Mouse (Mus musculus): Measurements from ENCODE around the gene Ankrd33b.

Ankrd33b gene

DNA sequence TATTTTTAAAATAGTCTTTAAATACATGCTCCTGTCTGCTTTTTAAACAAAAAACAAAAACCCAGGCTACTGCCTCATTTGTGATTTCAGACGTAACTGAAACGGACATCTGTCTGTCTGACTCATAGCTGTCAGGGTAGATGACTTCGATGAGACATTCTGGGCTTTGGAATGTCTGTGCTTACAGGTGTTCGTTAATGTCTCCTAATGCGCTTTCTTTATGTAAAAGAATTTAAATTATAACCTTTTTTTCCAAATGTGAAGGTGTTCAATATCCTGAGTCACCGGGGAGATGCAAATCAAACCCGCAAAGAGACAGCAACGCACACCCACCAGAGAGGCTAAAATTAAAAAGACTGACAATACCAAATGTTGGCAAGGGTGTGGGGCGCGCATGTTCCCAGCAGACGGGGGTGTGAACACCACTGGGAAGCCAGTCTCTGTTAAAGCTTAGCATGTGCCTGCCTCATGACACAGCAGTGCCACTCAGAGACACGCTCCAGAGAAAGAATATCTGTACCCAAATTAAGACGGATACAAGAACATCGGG lies 30.3 kb downstream of the Ankrd33b start:
- DNase-seq: no peak

DNA sequence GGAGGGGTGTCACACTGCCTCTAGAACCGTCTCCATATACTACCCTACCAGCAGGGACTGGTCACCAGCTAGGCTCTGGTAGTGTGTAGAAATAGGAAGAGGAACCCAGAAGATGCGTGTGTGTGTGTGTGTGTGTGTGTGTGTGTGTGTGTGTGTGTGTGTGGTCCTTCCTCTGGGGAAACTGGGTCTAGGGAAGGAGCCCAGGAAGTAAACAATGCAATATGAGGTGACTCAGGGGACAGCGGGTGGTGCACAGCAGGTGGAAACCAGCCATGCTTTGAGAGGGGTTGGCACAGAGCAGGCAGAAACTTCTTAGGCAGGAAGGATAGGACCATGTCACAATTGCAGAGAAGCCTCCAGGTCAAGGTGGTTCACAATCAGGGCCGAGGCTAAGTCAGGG lies 30.8 kb downstream of the Ankrd33b start:
- no peak for DNase-seq

DNA sequence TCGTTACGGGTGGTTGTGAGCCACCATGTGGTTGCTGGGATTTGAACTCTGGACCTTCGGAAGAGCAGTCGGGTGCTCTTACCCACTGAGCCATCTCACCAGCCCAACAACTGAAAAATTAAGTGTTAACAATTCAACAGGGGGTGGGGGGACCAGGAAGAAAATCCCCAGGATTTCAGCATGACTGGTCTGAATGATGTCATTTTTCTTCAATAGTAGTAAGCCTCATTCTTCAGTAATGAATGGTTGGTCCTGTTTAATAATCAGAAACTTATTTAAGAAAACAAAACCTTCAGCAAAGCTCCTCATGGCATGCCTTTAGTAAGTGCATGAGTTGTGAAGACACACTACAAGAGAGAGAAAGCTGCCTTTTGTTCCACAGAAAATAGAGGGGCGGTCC lies 32.7 kb downstream of the Ankrd33b start:
- no peak for DNase-seq

DNA sequence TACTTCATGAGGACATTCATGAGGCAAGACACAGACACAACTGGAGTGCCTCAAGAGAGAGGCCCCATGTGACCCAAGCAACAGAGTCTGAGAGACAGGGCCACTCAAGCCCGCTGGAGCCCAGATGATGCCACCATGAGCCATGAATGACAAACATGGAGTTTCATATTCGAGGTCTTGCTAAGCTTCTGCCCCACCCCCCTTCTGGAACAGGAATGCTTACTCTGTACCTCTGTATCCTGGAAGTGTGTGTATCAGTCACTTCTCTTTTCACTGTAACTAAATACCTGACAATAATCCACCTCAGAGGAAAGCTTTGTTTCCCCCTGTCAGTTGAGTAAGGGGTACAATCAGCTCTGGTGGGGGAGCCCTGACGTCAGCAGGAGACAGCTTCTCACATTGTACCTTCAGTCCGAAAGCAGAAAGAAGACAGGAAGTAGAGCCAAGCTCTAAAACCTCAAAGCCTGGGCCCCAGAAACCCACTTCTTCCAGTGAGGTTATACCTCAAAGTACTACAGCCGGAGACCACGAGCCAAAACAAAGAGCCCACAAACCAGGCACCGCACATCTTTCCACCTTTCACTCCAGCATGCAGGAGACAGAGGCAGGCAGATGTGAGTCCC lies 34.9 kb downstream of the Ankrd33b start:
- DNase-seq: no peak

DNA sequence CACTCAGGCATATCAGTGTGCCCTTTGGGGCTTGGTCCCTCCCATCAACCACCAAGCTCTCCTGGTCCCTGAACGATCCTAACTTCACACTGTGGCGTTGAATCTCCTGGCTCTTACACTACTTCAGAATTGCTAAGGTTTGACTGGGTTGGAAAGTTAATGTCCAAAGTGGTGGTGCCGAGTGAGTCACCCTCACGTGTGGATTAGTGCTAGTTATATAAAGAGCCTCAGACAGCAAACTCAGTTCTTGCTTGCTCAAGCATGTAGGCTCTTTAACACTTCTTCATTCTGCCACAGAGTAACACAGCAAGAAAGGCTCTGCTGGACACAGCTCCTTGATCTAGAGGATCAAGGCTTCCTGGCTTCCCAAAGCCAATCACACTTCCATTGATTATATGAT lies 35.8 kb downstream of the Ankrd33b start:
- peak; percentile 55 for DNase-seq

DNA sequence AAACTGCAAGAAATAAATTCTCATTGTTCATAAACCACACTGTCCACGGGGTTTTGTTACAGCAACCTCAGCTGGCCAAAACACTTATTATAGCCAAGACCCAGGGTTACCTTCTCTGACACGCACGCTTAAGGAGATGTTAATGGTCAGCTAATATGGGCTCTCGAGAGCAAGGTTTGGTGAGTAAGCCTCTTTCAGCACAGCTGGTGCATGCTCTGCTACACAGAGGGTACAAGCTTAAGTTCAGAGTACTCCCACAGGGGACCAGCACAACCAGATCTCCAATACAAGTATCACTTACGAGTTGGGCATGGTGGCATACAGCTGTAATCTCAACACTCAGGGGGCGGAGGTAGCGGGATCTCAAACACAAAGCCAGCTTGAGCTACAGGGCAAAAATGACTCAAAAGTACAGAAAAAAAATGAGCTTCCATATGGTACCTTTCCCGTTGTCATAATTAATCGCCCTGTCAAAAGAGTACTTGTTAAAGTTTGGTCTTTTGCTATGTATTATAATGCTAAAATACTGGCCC lies 39.4 kb downstream of the Ankrd33b start:
- no peak for DNase-seq

DNA sequence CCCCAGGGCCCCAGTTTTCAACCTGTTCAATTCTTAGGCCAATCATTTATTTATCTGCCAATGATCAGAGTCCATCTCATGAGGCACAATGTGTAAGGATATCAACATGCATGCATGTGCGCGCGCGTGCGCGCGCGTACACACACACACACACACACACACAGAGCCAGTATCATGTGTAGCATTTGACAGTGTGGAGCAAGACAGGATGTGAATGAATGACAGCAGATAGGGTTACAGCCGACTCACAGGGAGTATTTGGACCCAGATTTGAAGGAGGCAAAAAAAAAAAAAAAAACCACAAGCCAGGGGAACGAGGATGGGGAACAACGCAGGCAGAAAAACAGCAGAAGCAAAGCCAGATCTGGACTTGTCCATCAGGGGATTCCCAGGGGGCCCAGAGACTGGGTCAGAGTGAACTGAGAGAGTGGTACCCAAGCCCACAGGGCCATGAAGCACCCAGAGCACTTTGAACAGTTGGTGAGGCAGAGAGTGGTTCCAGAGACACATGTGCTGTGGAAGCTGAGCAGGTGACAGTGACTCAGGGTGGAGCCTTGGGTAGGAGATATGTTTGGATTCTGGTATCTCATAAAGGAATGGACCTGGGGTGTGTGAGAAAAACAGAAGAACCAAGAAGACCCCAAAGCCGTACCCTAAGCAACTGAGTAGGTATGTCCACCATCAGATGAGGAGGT lies 41.7 kb downstream of the Ankrd33b start:
- no peak for DNase-seq

DNA sequence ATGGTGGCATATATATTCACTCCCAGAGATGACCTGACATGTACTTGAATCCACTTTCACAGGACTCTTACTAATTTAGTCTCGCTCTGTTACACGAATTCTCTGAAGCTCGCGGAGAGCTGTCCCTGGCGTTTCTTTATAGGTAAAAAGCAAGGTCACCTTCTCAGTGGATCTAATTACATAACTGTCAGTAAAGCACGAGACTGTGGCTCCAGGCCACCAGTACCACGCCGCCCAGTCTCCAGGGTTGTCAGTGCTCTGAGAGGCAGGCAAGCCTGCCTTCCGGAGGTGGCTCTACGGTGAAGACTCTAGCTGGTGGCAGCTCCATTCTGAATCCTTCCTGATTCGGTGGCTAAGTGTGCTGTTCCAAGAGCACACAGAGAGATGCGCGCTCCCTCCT lies 43.0 kb downstream of the Ankrd33b start:
- peak; percentile 56 for DNase-seq

DNA sequence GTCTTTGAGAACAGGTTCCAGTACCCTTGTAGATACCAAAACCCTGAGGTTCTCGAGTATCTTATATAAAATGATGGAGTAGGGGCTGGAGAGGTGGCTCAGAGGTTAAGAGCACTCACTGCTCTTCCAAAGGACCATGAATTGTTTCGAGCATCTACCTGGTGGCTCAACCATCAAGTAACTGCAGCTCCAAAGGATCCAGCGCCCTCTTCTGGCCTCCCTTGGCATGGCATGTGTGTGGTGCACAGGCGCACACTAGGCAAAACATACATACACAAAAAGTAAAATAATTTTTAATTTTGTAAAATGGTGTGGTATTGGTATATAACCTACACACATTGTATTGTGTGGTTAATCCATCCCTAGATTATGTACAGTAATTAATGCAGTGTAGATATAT lies 43.8 kb downstream of the Ankrd33b start:
- DNase-seq: no peak

DNA sequence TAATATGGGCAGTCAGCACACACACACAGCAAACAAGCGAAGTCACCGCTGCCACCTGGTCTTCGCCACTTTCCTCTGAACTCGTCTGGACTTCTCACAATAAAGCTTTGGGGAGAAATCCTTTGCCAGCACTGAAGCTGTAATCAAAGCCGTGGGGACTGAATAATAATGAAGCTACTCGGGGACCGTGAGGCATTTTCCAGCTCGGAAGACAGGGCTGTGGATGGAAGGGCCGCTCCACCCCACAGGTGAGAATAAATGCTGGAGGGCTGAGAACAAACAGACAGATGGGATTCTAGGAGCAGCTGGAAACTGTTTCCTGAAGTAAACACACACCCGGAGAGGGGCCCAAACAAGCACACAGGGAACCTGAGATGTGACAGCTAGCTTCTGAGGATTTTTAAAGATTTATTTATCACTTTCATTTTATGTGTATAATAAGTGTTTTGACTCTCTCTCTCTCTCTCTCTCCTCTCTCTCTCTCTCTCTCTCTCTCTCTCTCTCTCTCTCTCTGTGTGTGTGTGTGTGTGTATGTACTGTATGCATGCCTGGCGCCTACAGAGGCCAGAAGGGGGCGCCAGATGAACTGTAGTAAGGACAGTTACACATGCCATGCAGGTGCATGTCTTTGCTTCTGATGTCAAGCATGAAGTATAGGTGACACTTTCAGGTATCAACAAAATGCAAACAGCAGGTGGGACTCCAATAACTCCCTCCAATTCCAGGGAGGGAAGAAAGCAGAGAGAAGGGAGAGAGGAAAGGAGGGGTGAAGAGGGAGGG lies 46.7 kb downstream of the Ankrd33b start:
- DNase-seq: no peak

DNA sequence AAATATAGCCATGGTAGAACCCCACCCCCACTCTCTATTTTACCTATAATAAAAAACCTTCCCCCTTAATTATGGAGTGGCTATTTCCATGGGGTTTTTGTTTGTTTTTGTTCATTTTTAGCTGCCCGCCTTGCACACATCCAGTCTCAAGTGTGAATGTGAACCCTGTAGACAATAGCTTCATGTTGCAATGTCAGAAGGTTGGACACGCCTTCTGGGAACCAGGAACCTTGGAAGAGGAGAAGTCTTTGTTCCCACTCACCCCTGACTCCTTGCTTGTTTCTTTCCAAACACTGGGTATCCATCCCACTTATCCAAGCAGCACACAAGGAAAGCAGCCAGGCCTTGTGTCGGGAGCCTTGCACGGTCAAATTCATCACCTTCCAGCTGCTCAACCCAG lies 48.5 kb downstream of the Ankrd33b start:
- no peak for DNase-seq

DNA sequence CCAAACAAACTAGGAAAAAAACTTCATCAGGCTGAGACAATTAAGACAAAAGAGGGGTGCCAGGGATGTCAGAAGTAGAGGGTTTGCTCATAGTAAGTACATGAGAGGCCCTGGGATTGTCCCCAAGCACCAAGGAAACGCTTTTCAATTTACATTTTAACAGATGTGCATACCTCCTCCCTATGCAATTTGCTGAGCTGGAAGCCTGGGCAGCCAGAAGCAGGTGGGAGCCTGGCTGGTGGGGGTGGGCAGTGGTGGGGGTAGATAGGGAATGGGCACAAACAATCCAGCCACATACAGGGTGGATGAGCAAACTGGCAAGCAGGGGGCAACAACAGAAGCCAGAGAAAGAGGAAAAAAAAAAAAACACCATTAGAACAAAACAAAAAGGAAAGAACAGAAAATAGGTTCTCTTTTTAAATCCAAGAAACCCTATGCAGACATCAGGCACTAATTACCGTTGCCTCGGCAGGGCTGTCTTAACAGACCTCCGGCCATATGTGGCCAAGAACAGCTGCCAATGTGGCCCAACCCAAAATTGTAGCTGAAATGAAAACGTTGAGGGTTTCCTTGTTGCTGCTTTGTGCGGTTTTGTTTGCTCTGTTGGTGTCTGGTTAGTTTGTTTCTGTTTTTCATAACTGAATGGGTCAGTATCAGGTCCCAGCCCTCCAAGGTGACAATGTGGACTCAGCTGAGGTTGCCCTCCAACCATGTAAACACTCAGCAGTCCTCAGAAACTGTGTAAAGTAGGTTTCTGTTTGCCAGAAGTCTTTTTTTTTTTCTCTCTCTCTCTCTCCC lies 49.2 kb downstream of the Ankrd33b start:
- DNase-seq: no peak

DNA sequence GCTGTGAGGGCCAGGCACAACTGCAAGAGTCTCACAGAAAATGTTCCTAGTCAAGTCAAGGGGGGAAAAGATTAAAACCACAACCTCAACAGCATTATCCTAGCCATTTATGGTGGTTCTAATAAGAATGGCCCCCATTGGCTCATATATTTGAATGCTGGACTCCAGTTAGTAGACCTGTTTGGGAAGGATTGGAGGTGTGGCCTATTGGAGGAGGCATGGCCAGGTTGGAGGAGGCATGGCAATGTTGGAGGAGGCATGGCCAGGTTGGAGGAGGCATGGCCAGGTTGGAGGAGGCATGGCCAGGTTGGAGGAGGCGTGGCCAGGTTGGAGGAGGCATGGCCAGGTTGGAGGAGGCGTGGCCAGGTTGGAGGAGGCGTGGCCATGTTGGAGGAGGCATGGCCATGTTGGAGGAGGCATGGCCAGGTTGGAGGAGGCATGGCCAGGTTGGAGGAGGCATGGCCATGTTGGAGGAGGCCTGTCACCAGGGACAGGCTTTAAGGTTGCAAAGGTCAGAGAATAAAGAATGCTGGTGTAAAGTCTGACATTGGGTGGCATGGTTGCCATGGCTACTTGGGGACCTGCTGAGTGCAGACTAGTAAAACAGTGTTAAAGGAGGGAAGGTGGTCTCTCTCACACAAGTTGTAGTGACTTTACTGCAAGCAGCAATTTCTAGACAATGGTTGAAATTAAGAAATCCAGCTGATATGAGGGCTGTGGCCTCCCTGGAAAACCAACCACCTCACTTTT lies 50.3 kb downstream of the Ankrd33b start:
- no peak for DNase-seq

DNA sequence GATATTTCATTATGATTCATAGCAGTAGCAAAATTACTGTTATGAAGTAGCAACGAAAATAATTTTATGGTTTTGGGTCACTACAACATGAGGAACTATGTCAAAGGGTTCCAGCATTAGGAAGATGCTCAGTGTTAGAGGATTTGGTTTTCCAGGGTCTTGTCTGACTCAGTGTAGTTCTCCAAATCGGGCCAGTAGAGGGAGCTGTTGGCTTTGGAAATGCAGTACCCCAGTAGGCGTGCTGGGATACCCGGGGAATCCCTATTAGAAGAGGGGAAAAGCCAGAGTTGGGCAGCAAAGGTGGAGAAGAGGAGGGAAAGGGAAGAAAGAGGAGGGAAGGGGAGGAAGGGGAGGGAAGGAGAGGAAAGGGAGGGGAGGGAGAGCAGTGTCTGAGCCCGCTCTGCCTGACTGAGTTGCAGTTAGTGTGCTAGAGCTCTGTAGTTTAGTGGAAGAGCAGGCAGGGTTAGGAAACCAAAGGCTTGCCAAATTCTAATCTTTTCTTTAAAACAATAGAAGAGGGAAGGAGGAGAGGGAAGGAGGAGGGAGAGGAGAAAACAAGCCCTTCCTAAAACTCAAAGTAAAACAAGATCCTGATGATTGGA lies 51.8 kb downstream of the Ankrd33b start:
- peak; percentile 73 for DNase-seq

DNA sequence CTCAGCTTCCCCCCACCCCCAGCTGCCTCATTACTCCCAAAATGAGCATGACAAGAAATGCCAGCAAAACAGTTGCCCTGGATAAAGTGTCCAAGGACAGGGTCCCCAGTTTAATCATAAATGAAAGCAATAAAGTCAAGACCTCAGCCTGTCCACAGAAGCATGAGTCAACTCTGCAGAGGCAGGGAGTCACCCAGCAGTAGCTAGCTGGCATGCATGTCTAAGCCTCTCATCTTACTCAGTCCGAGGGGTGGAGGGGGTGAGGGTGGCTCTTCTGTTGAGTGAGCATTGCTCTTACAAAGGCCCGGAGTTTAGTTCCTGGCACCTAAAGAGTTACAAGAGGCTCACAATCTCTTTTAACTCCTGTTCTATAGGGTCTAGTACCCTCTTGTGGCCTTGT lies 55.5 kb downstream of the Ankrd33b start:
- no peak for DNase-seq

DNA sequence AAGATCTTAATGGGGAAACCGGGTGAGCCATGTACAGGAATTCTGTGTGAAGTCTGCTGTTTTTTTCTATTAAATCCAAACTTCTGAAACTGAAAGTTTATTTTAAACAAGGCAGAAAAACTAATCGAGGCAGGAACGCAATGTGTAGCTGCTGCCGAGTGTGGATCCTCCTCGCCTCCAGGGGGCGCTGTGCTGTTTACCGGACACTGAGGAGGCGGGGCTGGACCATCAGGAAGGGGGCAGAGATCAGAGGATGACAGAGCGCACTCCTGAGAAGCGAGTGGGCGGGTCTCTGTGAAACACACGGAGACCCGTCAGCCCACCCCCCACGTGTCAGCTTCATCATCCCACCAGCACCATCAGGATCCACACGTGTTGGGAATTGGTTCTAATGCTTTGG lies 58.0 kb downstream of the Ankrd33b start:
- DNase-seq: no peak

DNA sequence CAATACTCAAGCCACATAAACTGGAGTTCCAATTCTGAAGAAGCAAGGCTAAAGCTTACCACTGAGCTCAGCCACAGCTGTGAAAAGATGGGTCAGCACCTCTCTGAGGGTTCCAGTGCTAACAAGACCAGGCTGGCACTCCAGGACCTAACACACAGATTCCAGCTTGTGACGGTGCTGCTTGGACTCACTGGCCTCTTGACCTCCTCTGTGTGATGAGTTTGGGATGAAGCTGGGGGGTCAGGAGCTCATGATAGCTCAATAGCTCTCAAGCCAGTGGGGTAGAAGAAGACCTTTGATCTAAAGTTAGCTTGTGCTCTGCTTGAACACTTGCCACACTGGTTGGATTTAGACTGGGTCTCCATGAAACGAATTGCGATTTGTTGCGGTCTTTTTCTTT lies 60.8 kb downstream of the Ankrd33b start:
- peak; percentile 68 for DNase-seq

DNA sequence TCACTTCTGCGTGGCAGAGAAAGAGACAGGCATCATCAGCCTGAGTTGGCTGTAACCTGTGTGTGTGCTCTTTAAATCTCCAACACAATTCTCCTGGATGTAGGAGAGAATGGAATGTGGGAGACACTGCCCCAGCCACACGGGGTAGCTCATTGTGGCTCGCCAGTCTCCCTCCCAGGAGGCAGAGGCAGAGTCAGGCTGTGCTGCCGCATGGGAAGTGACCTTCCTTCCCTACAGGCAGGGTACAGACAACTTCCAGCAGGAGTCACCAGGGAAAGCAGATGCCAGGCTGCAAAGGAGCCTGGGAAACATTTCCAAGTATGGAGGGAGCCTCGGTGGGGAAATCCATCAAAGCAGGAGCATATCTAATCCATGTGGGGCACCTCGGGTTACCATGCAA lies 62.3 kb downstream of the Ankrd33b start:
- DNase-seq: no peak

DNA sequence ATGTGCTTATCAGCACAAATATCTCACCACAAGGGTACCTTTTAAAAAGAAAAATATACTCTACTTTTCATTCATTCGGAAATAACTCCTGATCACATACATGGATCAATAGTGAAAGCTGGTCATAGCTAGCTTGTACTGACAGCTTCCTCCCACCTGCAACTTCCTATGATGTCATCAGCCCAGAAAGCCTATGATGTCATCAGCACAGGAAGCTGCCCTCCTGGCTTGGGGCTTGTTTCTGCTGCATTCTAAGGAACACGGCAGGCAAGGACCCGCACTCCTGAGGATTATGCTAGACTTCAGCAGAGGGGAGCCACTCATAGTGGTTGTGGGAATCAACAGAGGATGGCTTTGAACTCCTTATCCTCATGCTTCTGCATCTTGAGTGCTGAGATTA lies 63.2 kb downstream of the Ankrd33b start:
- DNase-seq: no peak

DNA sequence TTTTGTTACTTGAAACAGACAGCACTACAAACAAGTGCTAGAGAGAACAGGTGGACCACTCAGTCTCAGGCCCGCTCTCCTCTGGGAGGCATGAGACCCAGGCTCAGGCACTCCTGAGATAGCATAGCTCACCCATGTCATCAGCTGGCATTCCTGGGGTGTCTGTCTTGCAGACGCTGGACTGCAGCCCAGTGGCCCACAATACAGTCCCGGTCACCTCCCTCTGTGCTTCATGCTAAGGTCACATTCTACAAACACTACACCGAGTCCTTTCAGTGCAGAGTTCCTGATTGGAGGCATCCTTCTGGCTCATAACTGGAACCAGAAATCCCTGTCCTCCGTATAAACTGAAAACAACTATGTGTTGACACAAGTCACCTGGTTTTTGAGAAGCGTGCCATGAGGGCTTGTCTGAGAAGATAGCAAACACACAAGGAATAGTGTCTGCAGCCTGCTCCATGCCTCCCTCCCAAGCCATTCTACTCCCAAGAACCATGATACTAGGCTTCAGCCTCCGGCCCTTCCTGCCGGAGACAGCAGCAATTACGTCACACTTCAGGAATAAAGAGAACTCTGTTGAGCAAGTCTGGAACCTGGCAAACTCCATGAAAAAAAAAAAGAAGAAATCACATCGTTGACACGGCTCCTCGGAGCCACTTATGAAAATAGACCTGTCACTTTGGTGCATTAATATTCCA lies 65.1 kb downstream of the Ankrd33b start:
- no peak for DNase-seq

All from kidney, adult 11 months (tissue).